Mouse (Mus musculus) adrenal gland, postnatal 36 days (tissue): ENCODE data around the gene Spsb4. TPM values are rescaled to one million over a fixed set of nuclear protein-coding genes. Genes with fewer than 3 reads are reported as not detected.

Experiments used
- DNase-seq, 2 experiments: peaks; one replicate each; pipeline ENCODE4 v3.0.0; 2021; ENCODE audit warnings: mixed read lengths in 1 of 2
- total RNA-seq, 2 experiments: library from RNA; stranded (reverse); gene quantifications; 2 replicates each; pipeline ENCODE4 v1.2.3; 2021

The Spsb4 gene
- total RNA-seq, 2 experiments from 2014 or later, result 0.93 to 0.99 TPM

- DNase-seq, result no peak
Measured at GRCm38 (mm10) chr9:96979417-96980030, 39.1 kb downstream of the Spsb4 start.

GRCm38 (mm10) chr9:96978147-96978782 is 40.4 kb downstream of the Spsb4 start:
- no peak for DNase-seq

- peak; percentile 70 to 74 for DNase-seq
Measured at GRCm38 (mm10) chr9:96977287-96978145, 41.1 kb downstream of the Spsb4 start.

GRCm38 (mm10) chr9:96973091-96973490 is 45.6 kb downstream of the Spsb4 start:
- DNase-seq, result no peak

GRCm38 (mm10) chr9:96971625-96972404 is 46.8 kb downstream of the Spsb4 start:
- no peak for DNase-seq

- no peak for DNase-seq
Measured at GRCm38 (mm10) chr9:96967516-96967915, 51.1 kb downstream of the Spsb4 start.

GRCm38 (mm10) chr9:96966465-96966864 is 52.2 kb downstream of the Spsb4 start:
- DNase-seq, result no peak

- peak in 1 of 2 experiments; percentile 36 for DNase-seq
Measured at GRCm38 (mm10) chr9:96963443-96964215, 55.0 kb downstream of the Spsb4 start.

- DNase-seq, result no peak
Measured at GRCm38 (mm10) chr9:96962714-96963113, 55.9 kb downstream of the Spsb4 start.

- DNase-seq, result no peak
Measured at GRCm38 (mm10) chr9:96961986-96962701, 56.5 kb downstream of the Spsb4 start.

- DNase-seq, result peak in 1 of 2 experiments; percentile 42
Measured at GRCm38 (mm10) chr9:96961006-96961405, 57.6 kb downstream of the Spsb4 start.

- DNase-seq, result peak in 1 of 2 experiments; percentile 31
Measured at GRCm38 (mm10) chr9:96960241-96960640, 58.4 kb downstream of the Spsb4 start.

- DNase-seq, result no peak
Measured at GRCm38 (mm10) chr9:96959469-96959868, 59.2 kb downstream of the Spsb4 start.

GRCm38 (mm10) chr9:96958009-96958615 is 60.5 kb downstream of the Spsb4 start:
- DNase-seq, result no peak

GRCm38 (mm10) chr9:96957298-96957865 is 61.3 kb downstream of the Spsb4 start:
- no peak for DNase-seq

GRCm38 (mm10) chr9:96956646-96957297 is 61.9 kb downstream of the Spsb4 start:
- DNase-seq, result no peak

- peak; percentile 55 to 59 for DNase-seq
Measured at GRCm38 (mm10) chr9:96954063-96954809, 64.4 kb downstream of the Spsb4 start.

- DNase-seq, result no peak
Measured at GRCm38 (mm10) chr9:96953443-96953842, 65.2 kb downstream of the Spsb4 start.
